Mouse (Mus musculus) intestine, postnatal 0 days (tissue): Measurements from ENCODE around the gene Otulin. TPM values are rescaled to one million over a fixed set of nuclear protein-coding genes. Genes with fewer than 3 reads are reported as not detected.

ENCODE experiments used
- ATAC-seq: fragments of 200-750 bp; cut with Nextera tagmentation; 2 replicates; pipeline ENCODE4 v1.8.0; 2017; ENCODE audit warnings: mild to moderate bottlenecking, moderate TSS enrichment, moderate library complexity
- H3K27ac ChIP-seq: fragments of 300-500 bp; sonication (generic); 2 replicates; pipeline ENCODE4 v1.5.1; 2014; ENCODE audit warnings: mild to moderate bottlenecking, low read depth, low read length, moderate library complexity
- H3K27me3 ChIP-seq: fragments of 300-500 bp; sonication (generic); replicated peaks from 2 replicates; pipeline ENCODE4 v1.6.1; 2014; ENCODE audit warnings: low read length, mixed read lengths; ENCODE audit not compliant: control insufficient read depth, insufficient read depth
- H3K36me3 ChIP-seq: fragments of 300-500 bp; sonication (generic); 2 replicates; pipeline ENCODE4 v1.6.1; 2014; ENCODE audit warnings: mild to moderate bottlenecking, moderate library complexity; ENCODE audit not compliant: control insufficient read depth, insufficient read depth
- H3K4me1 ChIP-seq: fragments of 300-500 bp; sonication (generic); replicated peaks from 2 replicates; pipeline ENCODE4 v1.6.1; 2014; ENCODE audit warnings: antibody characterized with exemption, low read length, mixed read lengths; ENCODE audit not compliant: control insufficient read depth, insufficient read depth
- H3K4me2 ChIP-seq: fragments of 300-500 bp; sonication (generic); replicated peaks from 2 replicates; pipeline ENCODE4 v1.6.1; 2014; ENCODE audit warnings: low read depth, mild to moderate bottlenecking, moderate library complexity
- H3K4me3 ChIP-seq: fragments of 300-500 bp; sonication (generic); 2 replicates; pipeline ENCODE4 v1.5.1; 2014; ENCODE audit warnings: low read depth, low read length
- H3K9ac ChIP-seq: fragments of 300-500 bp; sonication (generic); 2 replicates; pipeline ENCODE4 v1.6.1; 2014; ENCODE audit warnings: mild to moderate bottlenecking, low read depth, low read length
- H3K9me3 ChIP-seq: fragments of 300-500 bp; sonication (generic); 2 replicates; pipeline ENCODE4 v1.6.1; 2016; ENCODE audit warnings: mixed run types; ENCODE audit not compliant: control insufficient read depth
- CTCF ChIP-seq: sonication (generic); IDR thresholded peaks from 2 replicates; pipeline ENCODE4 v1.5.1; 2016; ENCODE audit warnings: low read depth, mild to moderate bottlenecking, control low read depth, antibody characterized with exemption, moderate library complexity
- WGBS: fragments of 180-500 bp; shearing (Covaris S2); extraction: QIAGEN DNeasy Blood & Tissue Kit; methylation state at CpG from one replicate; pipeline ENCODE4 v1.1.7; 2014; 5-methylcytosine and 5-hydroxymethylcytosine counted together
- polyA plus RNA-seq: library from polyadenylated mRNA; unstranded; fragments of >200 nt; fragmentation: Nextera tagmentation; extraction: Ambion mirVana; gene quantifications from 2 replicates; pipeline ENCODE4 v1.2.1, GENCODE M21; 2015

Otulin gene
- polyA plus RNA-seq, 1 experiment from 2014 or later: 30.8 TPM

DNA sequence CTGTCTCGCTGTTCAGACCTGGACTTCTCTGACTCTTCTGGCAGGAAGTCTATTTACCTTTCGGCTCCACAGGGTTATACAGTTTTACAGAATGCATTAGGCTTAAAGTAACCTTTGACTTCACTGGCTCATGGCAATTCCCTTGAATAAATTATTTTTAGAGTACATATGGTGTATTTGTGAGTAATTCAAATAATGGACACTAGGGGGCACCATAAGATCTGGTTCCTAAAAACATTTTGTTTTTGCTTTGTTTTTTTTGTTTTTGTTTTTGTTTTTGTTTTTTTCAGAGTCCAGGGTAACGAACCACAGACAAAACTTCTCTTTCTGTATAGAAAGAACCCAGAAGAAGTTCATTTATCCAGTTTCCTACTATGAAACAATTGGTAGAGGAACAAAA is 17.2 kb upstream of the Otulin start:
- no peak for ATAC-seq
- TF ChIP-seq CTCF: peak; percentile 69
- Histone ChIP-seq H3K27me3 (no peaks in the 10 kb centered on the region), H3K4me3 (no peak overlapping the region), H3K9me3 (no peaks in the 10 kb centered on the region), H3K4me1 (no peaks in the 10 kb centered on the region), H3K4me2 (no peak overlapping the region), H3K27ac (no peak overlapping the region), H3K9ac (no peak overlapping the region), H3K36me3 (no peaks in the 10 kb centered on the region)
- 47% methylated on average over 3 of the region's 3 CpGs for WGBS

DNA sequence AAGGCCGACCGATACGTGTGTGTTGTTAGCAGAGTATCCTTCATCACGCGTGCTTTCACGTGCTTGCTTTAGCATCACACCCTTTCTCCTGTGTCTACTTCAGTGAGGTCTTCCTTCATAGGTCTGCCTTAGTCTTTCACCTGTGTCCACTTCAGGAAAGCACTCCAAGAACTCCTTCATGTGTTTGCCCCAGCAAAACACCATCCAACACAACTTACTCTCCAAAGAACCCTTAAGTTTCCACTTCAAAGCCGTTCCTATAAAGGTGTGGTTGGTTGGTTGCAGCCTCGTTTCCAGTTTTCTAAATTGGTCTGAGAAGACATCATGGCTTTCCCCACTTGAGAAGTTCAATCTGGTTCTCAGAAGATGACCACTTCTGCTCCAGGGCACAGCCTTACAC is 16.2 kb upstream of the Otulin start:
- H3K27me3 ChIP-seq: no peaks in the 10 kb centered on the region
- H3K9ac ChIP-seq: no peak overlapping the region
- no peaks in the 10 kb centered on the region for H3K9me3 ChIP-seq
- H3K4me2 ChIP-seq: no peak overlapping the region
- no peak for TF ChIP-seq CTCF
- no peak overlapping the region for H3K4me3 ChIP-seq
- no peak for ATAC-seq
- WGBS: 95% methylated on average over 8 of the region's 8 CpGs
- no peaks in the 10 kb centered on the region for H3K4me1 ChIP-seq
- no peak overlapping the region for H3K27ac ChIP-seq
- no peaks in the 10 kb centered on the region for H3K36me3 ChIP-seq

DNA sequence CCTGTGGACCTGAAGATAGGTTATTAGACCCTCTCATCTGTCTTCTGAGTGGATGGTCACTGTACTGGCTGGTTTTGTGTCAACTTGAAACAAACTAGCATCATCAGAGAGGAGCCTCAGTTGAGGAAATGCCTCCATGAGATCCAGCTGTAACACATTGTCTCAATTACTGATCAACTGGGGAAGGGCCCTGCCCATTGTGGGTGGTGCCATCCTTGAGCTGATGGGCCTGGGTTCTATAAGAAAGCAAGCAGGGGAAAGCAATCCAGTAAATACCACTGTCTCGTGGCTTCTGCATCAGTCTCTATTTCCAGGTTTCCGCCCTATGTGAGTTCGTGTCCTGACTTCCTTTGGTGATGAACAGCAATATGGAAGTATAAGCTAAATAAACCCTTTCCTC is 14.8 kb upstream of the Otulin start:
- ATAC-seq: no peak
- Histone ChIP-seq H3K9me3 (no peaks in the 10 kb centered on the region), H3K4me2 (no peak overlapping the region), H3K27me3 (no peaks in the 10 kb centered on the region), H3K9ac (no peak overlapping the region), H3K4me1 (no peaks in the 10 kb centered on the region), H3K27ac (no peak overlapping the region), H3K4me3 (no peak overlapping the region), H3K36me3 (no peaks in the 10 kb centered on the region)
- no peak for TF ChIP-seq CTCF
- 71% methylated on average over 3 of the region's 3 CpGs for WGBS

DNA sequence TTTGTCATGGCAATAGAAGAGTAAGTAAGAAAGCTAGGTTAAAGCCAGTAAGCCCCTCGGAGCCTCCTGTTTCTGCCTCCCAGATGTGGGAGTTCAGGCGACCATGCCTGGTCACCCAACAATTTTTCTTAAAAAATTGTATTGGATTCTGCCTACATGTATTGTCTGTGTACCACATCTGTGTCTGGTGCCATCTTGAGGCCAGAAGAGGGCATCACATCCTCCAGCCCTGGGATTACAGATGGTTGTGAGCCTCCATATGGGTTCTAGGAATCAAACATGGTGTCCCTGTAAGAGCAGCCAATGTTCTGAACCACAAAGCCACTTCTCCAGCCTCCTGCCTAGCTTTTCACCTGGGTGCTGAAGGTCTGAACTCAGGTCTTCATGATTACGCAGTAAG is 12.4 kb upstream of the Otulin start:
- no peak for ATAC-seq
- 80% methylated on average over 3 of the region's 3 CpGs for WGBS

DNA sequence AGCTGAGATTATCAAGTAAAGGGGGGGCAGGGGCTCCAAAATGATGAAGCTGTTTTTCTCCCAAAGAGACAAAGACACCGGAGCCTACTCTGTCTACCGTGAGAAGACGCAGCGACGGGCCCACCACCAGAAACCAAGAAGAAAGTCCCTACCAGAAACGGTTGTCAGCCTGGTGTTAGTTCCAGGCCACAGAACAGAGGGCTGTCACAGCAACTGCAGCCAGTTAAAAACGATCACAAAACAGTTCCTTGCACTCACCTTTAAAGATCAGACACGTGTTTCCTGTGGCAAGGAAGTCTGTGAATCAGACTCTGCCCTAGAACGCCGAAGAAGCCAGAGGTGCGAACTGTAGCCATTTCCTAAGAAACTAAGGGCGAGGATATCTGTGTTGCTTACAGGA is 10.7 kb upstream of the Otulin start:
- Histone ChIP-seq H3K4me3 (no peak overlapping the region), H3K27me3 (no peaks in the 10 kb centered on the region), H3K27ac (no peak overlapping the region), H3K9me3 (no peaks in the 10 kb centered on the region), H3K9ac (no peak overlapping the region), H3K4me1 (no peaks in the 10 kb centered on the region), H3K4me2 (no peak overlapping the region), H3K36me3 (no peaks in the 10 kb centered on the region)
- ATAC-seq: no peak
- TF ChIP-seq CTCF: no peak
- WGBS: 47% methylated on average over 12 of the region's 12 CpGs

More for the DNA sequence above, 12.4 kb upstream of the Otulin start:
- H3K36me3 ChIP-seq: no peaks in the 10 kb centered on the region
- no peaks in the 10 kb centered on the region for H3K27me3 ChIP-seq
- no peak overlapping the region for H3K9ac ChIP-seq
- H3K27ac ChIP-seq: no peak overlapping the region
- H3K4me1 ChIP-seq: no peaks in the 10 kb centered on the region
- H3K4me2 ChIP-seq: no peak overlapping the region
- no peak overlapping the region for H3K4me3 ChIP-seq
- H3K9me3 ChIP-seq: no peaks in the 10 kb centered on the region
- peak; percentile 79 for TF ChIP-seq CTCF

DNA sequence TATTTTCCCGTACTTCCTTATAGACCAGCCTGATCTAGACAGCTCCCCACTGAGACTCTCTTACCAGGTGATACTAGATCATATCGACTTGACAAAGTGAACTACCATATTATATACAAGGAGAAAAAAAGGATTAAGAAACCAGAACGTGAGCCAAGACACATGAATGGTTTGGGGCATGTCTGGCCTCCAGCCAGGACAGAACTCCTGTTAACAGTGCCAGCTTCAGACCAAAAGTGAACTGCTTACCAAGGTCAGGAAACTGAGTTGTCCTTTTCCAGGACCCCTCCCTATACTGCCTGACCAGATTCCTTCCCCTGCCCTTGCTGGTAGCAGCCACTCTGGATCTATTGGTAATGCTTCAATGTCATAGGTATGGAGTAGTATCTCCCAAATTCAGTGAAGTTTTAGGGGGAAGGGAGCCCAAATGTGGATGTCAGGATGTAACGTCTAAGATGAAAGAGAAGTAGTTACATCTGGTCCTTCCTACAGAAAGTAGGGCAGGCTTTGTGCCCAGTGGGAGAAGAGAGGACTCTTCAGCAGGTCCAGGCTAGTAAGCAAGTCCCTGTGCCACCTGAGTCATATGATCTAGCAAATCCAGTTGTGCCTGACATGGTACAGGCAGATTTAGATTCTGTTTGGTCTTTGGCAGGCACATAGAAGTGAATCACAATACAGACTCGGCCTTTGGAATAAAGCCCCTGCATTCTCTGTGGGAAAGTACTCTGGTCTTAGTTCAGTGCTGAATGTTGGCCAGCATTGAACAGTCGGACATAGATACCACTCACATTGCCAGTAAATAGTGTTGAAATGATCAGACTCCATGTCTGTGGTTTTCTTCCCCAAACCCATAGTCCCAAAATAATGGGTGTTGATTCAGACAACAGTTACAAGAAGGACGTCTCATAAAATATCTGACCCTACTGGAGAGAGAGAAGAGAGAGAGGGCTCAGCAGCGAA is 3.7 kb upstream of the Otulin start:
- H3K4me1 ChIP-seq: 0 out of 2 replicates have a peak, but pooled peaks cover 2% of the 10 kb centered on the region
- no peaks in the 10 kb centered on the region for H3K36me3 ChIP-seq
- TF ChIP-seq CTCF: no peak
- no peaks in the 10 kb centered on the region for H3K27me3 ChIP-seq
- 71% methylated on average over 8 of the region's 8 CpGs for WGBS
- no peak overlapping the region for H3K27ac ChIP-seq
- H3K9me3 ChIP-seq: no peaks in the 10 kb centered on the region
- no peak overlapping the region for H3K9ac ChIP-seq
- no peak overlapping the region for H3K4me3 ChIP-seq
- no peak for ATAC-seq
- H3K4me2 ChIP-seq: no peak overlapping the region
